Comparison of ENCODE assay signal across 17 mouse cellular contexts in genomic region chr13:48686666-48687065, GRCm38 (mm10). TPM values are rescaled to one million over a fixed set of nuclear protein-coding genes. Genes with fewer than 3 reads are reported as not detected.
DNase-seq lines count a peak whose midpoint lies in the region; ATAC-seq and TF ChIP-seq lines count a peak whose summit lies in the region.
"Had no signal": no experiment of that assay in that cellular context is flagged by ENCODE, and none has a peak within 500 bp of the region (broad histone marks: within the 10 kb centered on the region; RNA-seq: fewer than 3 reads in every experiment).

No protein-coding gene starts in this region.

- H3K4me2 ChIP-seq in forebrain, embryonic 14.5 days (ENCODE audit: low read length): no peak overlapping the region
- H3K4me2 ChIP-seq in lung, embryonic 14.5 days: no peak overlapping the region
- H3K4me2 ChIP-seq in embryonic facial prominence, embryonic 13.5 days: no peak overlapping the region
- H3K4me2 ChIP-seq in stomach, postnatal 0 days (replicated peaks; ENCODE audit: low read depth): no peak overlapping the region
- H3K4me2 ChIP-seq: heart, embryonic 11.5 days; liver, embryonic 11.5 days; neural tube, embryonic 13.5 days had no signal

- 53% methylated on average over 5 of the region's 5 CpGs for WGBS in forebrain, embryonic 10.5 days
- 44% methylated on average over 5 of the region's 5 CpGs for WGBS in forebrain, embryonic 14.5 days
- WGBS in lung, embryonic 14.5 days: 41% methylated on average over 5 of the region's 5 CpGs
- 57% methylated on average over 5 of the region's 5 CpGs for WGBS in lung, adult 2 months
- WGBS in embryonic facial prominence, embryonic 13.5 days: 46% methylated on average over 5 of the region's 5 CpGs
- WGBS in stomach, postnatal 0 days: 67% methylated on average over 5 of the region's 5 CpGs

- DNase-seq in forebrain, embryonic 10.5 days (ENCODE audit: extremely low spot score, low spot score): no peak
- DNase-seq in forebrain, embryonic 14.5 days (ENCODE audit: low spot score): no peak
- no peak for DNase-seq in lung, embryonic 14.5 days
- DNase-seq in lung, adult 2 months: no peak
- no peak for DNase-seq in stomach, postnatal 0 days (ENCODE audit: low spot score)
- no peak for DNase-seq in frontal cortex, postnatal 10 days (ENCODE audit: low spot score in 2 of 2)
- DNase-seq: adrenal gland, postnatal 10 days; cerebellum, adult 11 months; cerebellum, postnatal 14 days; heart, postnatal 14 days; kidney, adult 8-10 months; thymus, postnatal 36 days had no signal

- H3K9ac ChIP-seq in forebrain, embryonic 14.5 days (ENCODE audit: low read length): no peak overlapping the region
- no peak overlapping the region for H3K9ac ChIP-seq in lung, embryonic 14.5 days
- no peak overlapping the region for H3K9ac ChIP-seq in embryonic facial prominence, embryonic 13.5 days
- no peak overlapping the region for H3K9ac ChIP-seq in stomach, postnatal 0 days (ENCODE audit: low read length)
- H3K9ac ChIP-seq: neural tube, embryonic 13.5 days had no signal

- H3K4me1 ChIP-seq in forebrain, embryonic 10.5 days: peaks cover 6% of the 10 kb centered on the region
- H3K4me1 ChIP-seq in forebrain, embryonic 14.5 days (ENCODE audit: control insufficient read depth, insufficient read depth, low read length): no peaks in the 10 kb centered on the region
- no peaks in the 10 kb centered on the region for H3K4me1 ChIP-seq in lung, embryonic 14.5 days (ENCODE audit: insufficient read depth)
- H3K4me1 ChIP-seq in lung, adult 2 months (ENCODE audit: control insufficient read depth, insufficient read depth, low read length): no peaks in the 10 kb centered on the region
- H3K4me1 ChIP-seq in embryonic facial prominence, embryonic 13.5 days: peaks cover 11% of the 10 kb centered on the region
- no peaks in the 10 kb centered on the region for H3K4me1 ChIP-seq in stomach, postnatal 0 days (replicated peaks; ENCODE audit: control insufficient read depth, insufficient read depth)
- H3K4me1 ChIP-seq: neural tube, embryonic 13.5 days had no signal

- TF ChIP-seq CTCF in lung, embryonic 14.5 days (IDR thresholded peaks at IDR 0.05; ENCODE audit: low read depth): 0 out of 2 replicates have a peak, but pooled peaks have one; percentile 8
- no peak for TF ChIP-seq CTCF in lung, adult 2 months (IDR thresholded peaks at IDR 0.05; ENCODE audit: insufficient read depth, low read length)
- TF ChIP-seq CTCF in stomach, postnatal 0 days (IDR thresholded peaks at IDR 0.05; ENCODE audit: low read depth): 0 out of 2 replicates have a peak, but pooled peaks have one; percentile 15

- TF ChIP-seq POLR2A in lung, adult 2 months (IDR thresholded peaks at IDR 0.05; ENCODE audit: borderline replicate concordance, extremely low read depth, low read depth, low read length): no peak

- H3K36me3 ChIP-seq in forebrain, embryonic 10.5 days (replicated peaks): no peaks in the 10 kb centered on the region
- no peaks in the 10 kb centered on the region for H3K36me3 ChIP-seq in forebrain, embryonic 14.5 days (ENCODE audit: control insufficient read depth, insufficient read depth, low read length)
- H3K36me3 ChIP-seq in lung, embryonic 14.5 days (ENCODE audit: insufficient read depth): no peaks in the 10 kb centered on the region
- no peaks in the 10 kb centered on the region for H3K36me3 ChIP-seq in embryonic facial prominence, embryonic 13.5 days
- H3K36me3 ChIP-seq in stomach, postnatal 0 days (ENCODE audit: control insufficient read depth, insufficient read depth, low read length): no peaks in the 10 kb centered on the region
- H3K36me3 ChIP-seq: neural tube, embryonic 13.5 days had no signal

- H3K27ac ChIP-seq in forebrain, embryonic 10.5 days: peak overlapping the region; percentile 40; the same call in 1 of the 2 replicates
- H3K27ac ChIP-seq in forebrain, embryonic 14.5 days (ENCODE audit: low read depth, low read length): no peak overlapping the region
- no peak overlapping the region for H3K27ac ChIP-seq in lung, embryonic 14.5 days (ENCODE audit: low read depth)
- H3K27ac ChIP-seq in embryonic facial prominence, embryonic 13.5 days: peak overlapping the region; percentile 72
- no peak overlapping the region for H3K27ac ChIP-seq in stomach, postnatal 0 days (replicated peaks)
- H3K27ac ChIP-seq: neural tube, embryonic 13.5 days had no signal

- peaks cover 11% of the 10 kb centered on the region; the same call in 1 of the 2 replicates for H3K9me3 ChIP-seq in forebrain, embryonic 10.5 days
- H3K9me3 ChIP-seq in forebrain, embryonic 14.5 days (replicated peaks; ENCODE audit: control insufficient read depth, low read length): no peaks in the 10 kb centered on the region
- no peaks in the 10 kb centered on the region for H3K9me3 ChIP-seq in lung, embryonic 14.5 days (ENCODE audit: low read depth, low read length)
- H3K9me3 ChIP-seq in embryonic facial prominence, embryonic 13.5 days: 0 out of 2 replicates have a peak, but pooled peaks cover 9% of the 10 kb centered on the region
- no peaks in the 10 kb centered on the region for H3K9me3 ChIP-seq in stomach, postnatal 0 days (ENCODE audit: control insufficient read depth, low read length)

- no peak for TF ChIP-seq EP300 in stomach, postnatal 0 days (optimal IDR thresholded peaks at IDR 0.05)

- H3K27me3 ChIP-seq in forebrain, embryonic 10.5 days (ENCODE audit: poor library complexity, severe bottlenecking): peaks cover 7% of the 10 kb centered on the region; the same call in 1 of the 2 replicates
- no peaks in the 10 kb centered on the region for H3K27me3 ChIP-seq in forebrain, embryonic 14.5 days (replicated peaks; ENCODE audit: control insufficient read depth, insufficient read depth, low read length)
- 0 out of 2 replicates have a peak, but pooled peaks cover 3% of the 10 kb centered on the region for H3K27me3 ChIP-seq in lung, embryonic 14.5 days (ENCODE audit: insufficient read depth, low read length)
- no peaks in the 10 kb centered on the region; the same call in 1 of the 2 replicates for H3K27me3 ChIP-seq in embryonic facial prominence, embryonic 13.5 days
- H3K27me3 ChIP-seq in stomach, postnatal 0 days (ENCODE audit: control insufficient read depth, insufficient read depth, low read length): no peaks in the 10 kb centered on the region

- no peak overlapping the region for H3K4me3 ChIP-seq in forebrain, embryonic 10.5 days
- no peak overlapping the region for H3K4me3 ChIP-seq in forebrain, embryonic 14.5 days (ENCODE audit: low read depth, low read length)
- no peak overlapping the region for H3K4me3 ChIP-seq in lung, embryonic 14.5 days (ENCODE audit: low read depth, low read length)
- no peak overlapping the region for H3K4me3 ChIP-seq in lung, adult 2 months (replicated peaks; ENCODE audit: extremely low read depth, low read depth, low read length)
- no peak overlapping the region for H3K4me3 ChIP-seq in embryonic facial prominence, embryonic 13.5 days
- H3K4me3 ChIP-seq in stomach, postnatal 0 days (ENCODE audit: low read depth, low read length): no peak overlapping the region
- H3K4me3 ChIP-seq: neural tube, embryonic 13.5 days had no signal

- ATAC-seq in forebrain, embryonic 14.5 days: no peak
- no peak for ATAC-seq in lung, embryonic 14.5 days (ENCODE audit: insufficient read depth)
- no peak for ATAC-seq in embryonic facial prominence, embryonic 13.5 days (ENCODE audit: insufficient number of reproducible peaks, insufficient read depth, low FRiP score, low TSS enrichment, low read depth)
- ATAC-seq in stomach, postnatal 0 days (ENCODE audit: low FRiP score, low TSS enrichment): no peak

RNA-seq across cellular contexts. Expression of gene Barx1, which starts 23.9 kb away (rescaled TPM):
- polyA plus RNA-seq in forebrain, embryonic 10.5 days (2016; fragmentation: Nextera tagmentation; extraction: Ambion mirVana): 0.66 and 1.3 TPM in 2 replicates
- polyA plus RNA-seq in forebrain, embryonic 14.5 days (2014; fragmentation: Nextera tagmentation; extraction: Ambion mirVana): not detected in 2 replicates
- 0.35 and 0.86 TPM in 2 replicates for polyA plus RNA-seq in lung, embryonic 14.5 days (2014; fragmentation: Nextera tagmentation; extraction: Ambion mirVana)
- polyA plus RNA-seq in lung, adult 2 months (2012; rRNA removed): 0.12 and 0.21 TPM in 2 replicates
- polyA plus RNA-seq in embryonic facial prominence, embryonic 13.5 days (2015; fragmentation: Nextera tagmentation; extraction: Ambion mirVana): 14.5 and 15.1 TPM in 2 replicates
- 164 and 201 TPM in 2 replicates for polyA plus RNA-seq in stomach, postnatal 0 days (2015; fragmentation: Nextera tagmentation; extraction: Ambion mirVana)
- polyA plus RNA-seq: large intestine, adult 2 months had no signal

Comparison
In these comparisons a context has a peak if more than half of its experiments do, and no peak if none do; other contexts are left out.
1. H3K27ac ChIP-seq: peak in forebrain, embryonic 10.5 days (single experiment) and embryonic facial prominence, embryonic 13.5 days (single experiment); none in forebrain, embryonic 14.5 days (single experiment), lung, embryonic 14.5 days (single experiment) and stomach, postnatal 0 days (single experiment).
2. RNA of gene Barx1, which starts 23.9 kb away (polyA plus RNA-seq): 164 to 201 TPM in stomach, postnatal 0 days; 14.5 to 15.1 TPM in embryonic facial prominence, embryonic 13.5 days, 0.35 to 0.86 TPM in lung, embryonic 14.5 days, 0.66 to 1.3 TPM in forebrain, embryonic 10.5 days, 0.12 to 0.21 TPM in lung, adult 2 months and not detected in forebrain, embryonic 14.5 days; every median in the first group is over 10 times any median in the second.